Mouse (Mus musculus) midbrain, postnatal 0 days (tissue): ENCODE data around the gene Gm20498. TPM values are rescaled to one million over a fixed set of nuclear protein-coding genes. Genes with fewer than 3 reads are reported as not detected.
"Not testable (repeated sequence)": the region's sequence is repeated elsewhere in the genome, so short reads cannot be mapped to it uniquely, and the experiment has no call there.

Experiments used
- ATAC-seq: fragments of 200-750 bp; cut with Nextera tagmentation; 2 replicates; pipeline ENCODE4 v1.8.0; 2017; ENCODE audit warnings: moderate number of reproducible peaks, mild to moderate bottlenecking, moderate TSS enrichment, moderate library complexity; ENCODE audit not compliant: low FRiP score
- DNase-seq: peaks from one replicate; pipeline ENCODE4 v3.0.0-alpha.2; 2015; ENCODE audit warnings: low spot score
- H3K27ac ChIP-seq: fragments of 300-500 bp; sonication (generic); 2 replicates; pipeline ENCODE4 v1.5.1; 2014; ENCODE audit warnings: low read depth, mild to moderate bottlenecking, low read length, mixed read lengths
- H3K27me3 ChIP-seq: fragments of 300-500 bp; sonication (generic); 2 replicates; pipeline ENCODE4 v1.6.1; 2014; ENCODE audit warnings: low read length, control low read depth, mixed read lengths; ENCODE audit not compliant: insufficient read depth
- H3K36me3 ChIP-seq: fragments of 300-500 bp; sonication (generic); 2 replicates; pipeline ENCODE4 v1.6.1; 2014; ENCODE audit warnings: low read length, control low read depth, mixed read lengths; ENCODE audit not compliant: insufficient read depth
- H3K4me1 ChIP-seq: fragments of 300-500 bp; sonication (generic); 2 replicates; pipeline ENCODE4 v1.6.1; 2014; ENCODE audit warnings: mild to moderate bottlenecking, control low read depth, antibody characterized with exemption, low read length, mixed read lengths; ENCODE audit not compliant: insufficient read depth
- H3K4me2 ChIP-seq: fragments of 300-500 bp; sonication (generic); 2 replicates; pipeline ENCODE4 v1.6.1; 2014; ENCODE audit warnings: low read depth, mild to moderate bottlenecking, low read length, mixed read lengths; ENCODE audit not compliant: poor library complexity, severe bottlenecking
- H3K4me3 ChIP-seq: fragments of 300-500 bp; sonication (generic); 2 replicates; pipeline ENCODE4 v1.5.1; 2014; ENCODE audit warnings: low read depth, mild to moderate bottlenecking, low read length, moderate library complexity
- H3K9ac ChIP-seq: fragments of 300-500 bp; sonication (generic); replicated peaks from 2 replicates; pipeline ENCODE4 v1.6.1; 2014; ENCODE audit warnings: mild to moderate bottlenecking, low read length, moderate library complexity, mixed read lengths; ENCODE audit not compliant: poor library complexity, severe bottlenecking
- H3K9me3 ChIP-seq: fragments of 300-500 bp; sonication (generic); 2 replicates; pipeline ENCODE4 v1.6.1; 2016; ENCODE audit warnings: low read length, control low read depth
- CTCF ChIP-seq: IDR thresholded peaks from 2 replicates; pipeline ENCODE4 v1.5.1; 2016; ENCODE audit warnings: antibody characterized with exemption, mild to moderate bottlenecking
- whole genome bisulfite sequencing: fragments of 180-500 bp; shearing (Covaris S2); extraction: QIAGEN DNeasy Blood & Tissue Kit; methylation state at CpG from one replicate; pipeline ENCODE4 v1.1.7; 2014; 5-methylcytosine and 5-hydroxymethylcytosine counted together
- polyA plus RNA-seq: library from polyadenylated mRNA; unstranded; fragments of >200 nt; fragmentation: Nextera tagmentation; extraction: Ambion mirVana; gene quantifications from 2 replicates; pipeline ENCODE4 v1.2.1, GENCODE M21; 2015
- total RNA-seq: library from RNA; depleted of rRNA; stranded (reverse); fragments of >200 nt; gene quantifications from 2 replicates; pipeline ENCODE4 v1.2.3, GENCODE M21; 2014

The Gm20498 gene
- total and polyA plus RNA-seq, 2 experiments from 2014 or later: 11.4 to 48.0 TPM

DNA sequence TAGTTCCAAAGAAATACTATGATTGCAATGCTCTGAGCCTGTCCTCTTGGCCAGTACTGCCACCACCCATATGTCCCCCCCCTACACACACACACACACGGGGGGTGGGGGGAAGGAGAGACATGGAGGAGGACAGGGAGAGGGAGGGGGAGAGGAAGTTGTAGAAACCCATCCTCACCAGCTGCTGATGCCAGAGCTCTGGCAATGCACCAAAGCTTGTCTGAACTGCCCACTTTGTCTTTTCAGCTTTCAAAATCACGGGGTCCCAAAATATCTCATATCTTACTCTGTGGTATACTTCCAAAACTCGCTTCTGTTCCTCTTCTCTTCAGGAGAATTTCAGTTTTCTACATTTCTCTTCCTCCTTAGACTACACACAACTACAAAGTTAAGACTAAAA lies 119.5 kb downstream of the Gm20498 start:
- H3K4me3 ChIP-seq: no peak overlapping the region
- no peak overlapping the region for H3K27ac ChIP-seq
- no peak overlapping the region for H3K4me2 ChIP-seq
- no peaks in the 10 kb centered on the region for H3K27me3 ChIP-seq
- no peaks in the 10 kb centered on the region for H3K4me1 ChIP-seq
- 87% methylated on average over 3 of the region's 3 CpGs for WGBS
- no peak for TF ChIP-seq CTCF
- no peak overlapping the region for H3K9ac ChIP-seq
- DNase-seq (no peak), ATAC-seq (no peak)
- no peaks in the 10 kb centered on the region for H3K36me3 ChIP-seq
- no peaks in the 10 kb centered on the region for H3K9me3 ChIP-seq

- Histone ChIP-seq H3K27ac (no peak overlapping the region), H3K4me2 (no peak overlapping the region), H3K27me3 (no peaks in the 10 kb centered on the region), H3K36me3 (no peaks in the 10 kb centered on the region), H3K9ac (no peak overlapping the region), H3K9me3 (no peaks in the 10 kb centered on the region), H3K4me1 (no peaks in the 10 kb centered on the region), H3K4me3 (no peak overlapping the region)
- TF ChIP-seq CTCF: no peak
- no peak for DNase-seq
- ATAC-seq: no peak
- 90% methylated on average over 3 of the region's 3 CpGs for WGBS
These were observed 123.7 kb downstream of the Gm20498 start for GRCm38 (mm10) chr12:81408966-81409365.

GRCm38 (mm10) chr12:81402187-81402586 lies 130.5 kb downstream of the Gm20498 start:
- DNase-seq (peak; percentile 80), ATAC-seq (no peak)
- Histone ChIP-seq H3K27me3 (no peaks in the 10 kb centered on the region), H3K9me3 (no peaks in the 10 kb centered on the region), H3K36me3 (no peaks in the 10 kb centered on the region), H3K4me3 (no peak overlapping the region), H3K4me2 (no peak overlapping the region), H3K9ac (no peak overlapping the region), H3K27ac (no peak overlapping the region), H3K4me1 (no peaks in the 10 kb centered on the region)
- WGBS: 10% methylated on average over 1 of the region's 1 CpGs
- TF ChIP-seq CTCF: peak; percentile 95

DNA sequence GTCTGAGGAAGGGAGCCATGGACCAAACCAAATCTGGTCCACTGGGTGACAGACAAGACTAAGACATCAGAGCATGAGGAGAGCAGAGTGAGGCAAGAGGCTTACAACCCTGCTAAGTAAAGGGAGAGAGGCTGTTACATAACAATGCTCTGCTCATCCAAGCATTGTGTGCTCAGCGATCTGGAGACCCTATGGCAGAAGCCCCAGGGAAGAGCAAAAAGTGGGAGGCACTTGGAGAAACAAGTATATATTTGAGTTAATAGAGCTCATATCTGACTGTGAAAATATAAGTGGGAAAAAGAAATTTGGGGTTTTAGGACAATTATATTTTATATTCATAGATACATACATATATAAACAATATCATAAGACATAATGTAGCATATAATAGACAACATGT lies 153.3 kb downstream of the Gm20498 start, which contains the start of gene Gm4787:
Gm4787 (minus strand) TSS at position 101 of the 400 bp plus-strand sequence.
- H3K4me2 ChIP-seq, H3K27ac ChIP-seq, H3K36me3 ChIP-seq, DNase-seq, H3K4me1 ChIP-seq, H3K27me3 ChIP-seq, H3K9ac ChIP-seq, H3K9me3 ChIP-seq, ATAC-seq, H3K4me3 ChIP-seq: not testable (repeated sequence)
- WGBS: 33% methylated on average over 1 of the region's 1 CpGs

GRCm38 (mm10) chr12:81333841-81334240 lies 198.9 kb downstream of the Gm20498 start:
- no peak for ATAC-seq
- 52% methylated on average over 5 of the region's 5 CpGs for WGBS

GRCm38 (mm10) chr12:81332875-81333421 lies 199.8 kb downstream of the Gm20498 start, which contains the start of gene Slc8a3:
Gene Slc8a3, minus strand, starts transcription at chr12:81333180.
- no peaks in the 10 kb centered on the region for H3K9me3 ChIP-seq
- H3K4me1 ChIP-seq: 0 out of 2 replicates have a peak, but pooled peaks cover 3% of the 10 kb centered on the region
- H3K27ac ChIP-seq: peak within 1 kb of the TSS; percentile 94
- H3K4me2 ChIP-seq: peak within 1 kb of the TSS; percentile 95
- ATAC-seq: peak; percentile 65
- H3K9ac ChIP-seq: peak within 1 kb of the TSS; percentile 78
- DNase-seq: peak; percentile 84
- WGBS: under 1% methylated on average over 43 of the region's 47 CpGs
- TF ChIP-seq CTCF: no peak
- peak within 1 kb of the TSS; percentile 84 for H3K4me3 ChIP-seq
- H3K27me3 ChIP-seq: no peaks in the 10 kb centered on the region
- H3K36me3 ChIP-seq: no peaks in the 10 kb centered on the region

More at GRCm38 (mm10) chr12:81333841-81334240, 198.9 kb downstream of the Gm20498 start:
- no peak for DNase-seq
- 0 out of 2 replicates have a peak, but pooled peaks cover 3% of the 10 kb centered on the region for H3K4me1 ChIP-seq
- no peak for TF ChIP-seq CTCF
- H3K9me3 ChIP-seq: no peaks in the 10 kb centered on the region
- peak overlapping the region; percentile 78 for H3K9ac ChIP-seq
- peak overlapping the region; percentile 84 for H3K4me3 ChIP-seq
- no peaks in the 10 kb centered on the region for H3K27me3 ChIP-seq
- H3K36me3 ChIP-seq: no peaks in the 10 kb centered on the region
- H3K4me2 ChIP-seq: peak overlapping the region; percentile 95
- peak overlapping the region; percentile 94 for H3K27ac ChIP-seq
